Mouse (Mus musculus) forebrain, embryonic 14.5 days (tissue): ENCODE measurements around the gene Vps11. TPM values are rescaled to one million over a fixed set of nuclear protein-coding genes. Genes with fewer than 3 reads are reported as not detected.
"Not testable (repeated sequence)": the region's sequence is repeated elsewhere in the genome, so short reads cannot be mapped to it uniquely, and the experiment has no call there.

Experiments
- ATAC-seq: fragments of 200-750 bp; cut with Nextera tagmentation; 2 replicates; pipeline ENCODE4 v1.8.0; 2017; ENCODE audit warnings: mild to moderate bottlenecking, moderate library complexity
- DNase-seq: peaks from one replicate; pipeline ENCODE4 v3.0.0-alpha.2; 2015; ENCODE audit warnings: low spot score
- H3K27ac ChIP-seq: fragments of 300-500 bp; sonication (generic); 2 replicates; pipeline ENCODE4 v1.5.1; 2014; ENCODE audit warnings: low read depth, mild to moderate bottlenecking, control low read depth, low read length, moderate library complexity
- H3K27me3 ChIP-seq: fragments of 300-500 bp; sonication (generic); replicated peaks from 2 replicates; pipeline ENCODE4 v1.6.1; 2014; ENCODE audit warnings: low read length, control low read depth, mixed read lengths; ENCODE audit not compliant: control insufficient read depth, insufficient read depth
- H3K36me3 ChIP-seq: fragments of 300-500 bp; sonication (generic); 2 replicates; pipeline ENCODE4 v1.6.1; 2014; ENCODE audit warnings: low read length, control low read depth; ENCODE audit not compliant: control insufficient read depth, insufficient read depth
- H3K4me1 ChIP-seq: fragments of 300-500 bp; sonication (generic); 2 replicates; pipeline ENCODE4 v1.6.1; 2014; ENCODE audit warnings: antibody characterized with exemption, low read length, control low read depth; ENCODE audit not compliant: control insufficient read depth, insufficient read depth
- H3K4me2 ChIP-seq: fragments of 300-500 bp; sonication (generic); 2 replicates; pipeline ENCODE4 v1.6.1; 2014; ENCODE audit warnings: mild to moderate bottlenecking, control low read depth, low read length
- H3K4me3 ChIP-seq: fragments of 300-500 bp; sonication (generic); 2 replicates; pipeline ENCODE4 v1.5.1; 2014; ENCODE audit warnings: low read depth, low read length, control low read depth
- H3K9ac ChIP-seq: fragments of 300-500 bp; sonication (generic); 2 replicates; pipeline ENCODE4 v1.6.1; 2014; ENCODE audit warnings: mild to moderate bottlenecking, low read length, control low read depth, moderate library complexity
- H3K9me3 ChIP-seq: fragments of 300-500 bp; sonication (generic); replicated peaks from 2 replicates; pipeline ENCODE4 v1.6.1; 2016; ENCODE audit warnings: low read length, control low read depth, mixed read lengths; ENCODE audit not compliant: control insufficient read depth
- WGBS: fragments of 180-500 bp; shearing (Covaris S2); extraction: QIAGEN DNeasy Blood & Tissue Kit; methylation state at CpG from one replicate; pipeline ENCODE4 v1.1.7; 2014; 5-methylcytosine and 5-hydroxymethylcytosine counted together
- polyA plus RNA-seq: library from polyadenylated mRNA; unstranded; fragments of >200 nt; fragmentation: Nextera tagmentation; extraction: Ambion mirVana; gene quantifications from 2 replicates; pipeline ENCODE4 v1.2.1, GENCODE M21; 2014

The Vps11 gene
- polyA plus RNA-seq: 33.3 and 33.8 TPM in 2 replicates

- Histone ChIP-seq H3K36me3 (peaks cover 29% of the 10 kb centered on the region), H3K4me2 (peak within 1 kb of the TSS; percentile 83), H3K9me3 (no peaks in the 10 kb centered on the region), H3K27me3 (no peaks in the 10 kb centered on the region), H3K4me1 (peaks cover 7% of the 10 kb centered on the region), H3K9ac (peak within 1 kb of the TSS; percentile 84), H3K4me3 (peak within 1 kb of the TSS; percentile 86), H3K27ac (peak within 1 kb of the TSS; percentile 58)
- WGBS: under 1% methylated on average over 44 of the region's 44 CpGs
- peak; percentile 98 for DNase-seq
- ATAC-seq: peak; percentile 94
Measured at GRCm38 (mm10) chr9:44361190-44361917, at the start of gene Vps11. Gene Vps11 (minus strand): TSS chr9:44361670.

- H3K36me3 ChIP-seq: peaks cover 59% of the 10 kb centered on the region
- WGBS: 75% methylated on average over 2 of the region's 2 CpGs
- DNase-seq: no peak
Measured at GRCm38 (mm10) chr9:44410647-44411336, 49.3 kb upstream of the Vps11 start.

GRCm38 (mm10) chr9:44408693-44409092 is 47.2 kb upstream of the Vps11 start:
- H3K4me1 ChIP-seq, H3K9me3 ChIP-seq, H3K9ac ChIP-seq, ATAC-seq, DNase-seq, H3K27me3 ChIP-seq, H3K27ac ChIP-seq: not testable (repeated sequence)
- H3K36me3 ChIP-seq: peaks cover 67% of the 10 kb centered on the region
- WGBS: 79% methylated on average over 9 of the region's 9 CpGs
- peak overlapping the region; percentile 81 for H3K4me3 ChIP-seq
- H3K4me2 ChIP-seq: peak overlapping the region; percentile 76

More at GRCm38 (mm10) chr9:44410647-44411336, 49.3 kb upstream of the Vps11 start:
- Histone ChIP-seq H3K27ac (no peak overlapping the region), H3K9ac (no peak overlapping the region), H3K4me3 (no peak overlapping the region), H3K4me1 (peaks cover 10% of the 10 kb centered on the region), H3K27me3 (no peaks in the 10 kb centered on the region), H3K4me2 (no peak overlapping the region), H3K9me3 (no peaks in the 10 kb centered on the region)
- ATAC-seq: no peak

- Histone ChIP-seq H3K9me3 (no peaks in the 10 kb centered on the region), H3K4me1 (peaks cover 10% of the 10 kb centered on the region), H3K27ac (peak overlapping the region; percentile 63; the same call in 1 of the 2 replicates), H3K36me3 (peaks cover 67% of the 10 kb centered on the region), H3K9ac (peak overlapping the region; percentile 80), H3K4me3 (peak overlapping the region; percentile 81), H3K4me2 (peak overlapping the region; percentile 76), H3K27me3 (no peaks in the 10 kb centered on the region)
- ATAC-seq: no peak
- WGBS: under 1% methylated on average over 24 of the region's 24 CpGs
- no peak for DNase-seq
Measured at GRCm38 (mm10) chr9:44407752-44408097, 46.3 kb upstream of the Vps11 start.

- DNase-seq (peak; percentile 98), ATAC-seq (peak; percentile 97)
- Histone ChIP-seq H3K27ac (peak within 1 kb of the TSS; percentile 95), H3K4me2 (peak within 1 kb of the TSS; percentile 76), H3K4me3 (peak within 1 kb of the TSS; percentile 81), H3K27me3 (no peaks in the 10 kb centered on the region), H3K9ac (peak within 1 kb of the TSS; percentile 80), H3K36me3 (peaks cover 67% of the 10 kb centered on the region), H3K4me1 (peaks cover 10% of the 10 kb centered on the region), H3K9me3 (no peaks in the 10 kb centered on the region)
- WGBS: under 1% methylated on average over 50 of the region's 51 CpGs
Measured at GRCm38 (mm10) chr9:44406906-44407751, 45.7 kb upstream of the Vps11 start, which contains the start of the genes Rps25 and Trappc4. Gene Rps25 (plus strand): TSS chr9:44407139. Gene Trappc4 (minus strand): TSS chr9:44407600.

GRCm38 (mm10) chr9:44405011-44405410 is 43.5 kb upstream of the Vps11 start:
- no peak for ATAC-seq
- Histone ChIP-seq H3K9ac (no peak overlapping the region), H3K27ac (no peak overlapping the region), H3K36me3 (peaks cover 67% of the 10 kb centered on the region), H3K4me1 (peaks cover 10% of the 10 kb centered on the region), H3K27me3 (no peaks in the 10 kb centered on the region), H3K4me3 (no peak overlapping the region), H3K9me3 (no peaks in the 10 kb centered on the region), H3K4me2 (no peak overlapping the region)
- 91% methylated on average over 3 of the region's 3 CpGs for WGBS
- no peak for DNase-seq

- peaks cover 8% of the 10 kb centered on the region for H3K4me1 ChIP-seq
- no peak for ATAC-seq
- no peak overlapping the region for H3K4me2 ChIP-seq
- H3K9ac ChIP-seq: no peak overlapping the region
- H3K27ac ChIP-seq: no peak overlapping the region
- H3K27me3 ChIP-seq: no peaks in the 10 kb centered on the region
- no peak overlapping the region for H3K4me3 ChIP-seq
- no peak for DNase-seq
- 84% methylated on average over 4 of the region's 4 CpGs for WGBS
- no peaks in the 10 kb centered on the region for H3K9me3 ChIP-seq
- peaks cover 66% of the 10 kb centered on the region for H3K36me3 ChIP-seq
Measured at GRCm38 (mm10) chr9:44401081-44401480, 39.6 kb upstream of the Vps11 start.

- Histone ChIP-seq H3K4me1 (0 out of 2 replicates have a peak, but pooled peaks cover 6% of the 10 kb centered on the region), H3K27ac (no peak overlapping the region), H3K4me2 (no peak overlapping the region), H3K27me3 (no peaks in the 10 kb centered on the region), H3K9me3 (no peaks in the 10 kb centered on the region), H3K4me3 (no peak overlapping the region), H3K9ac (no peak overlapping the region), H3K36me3 (peaks cover 57% of the 10 kb centered on the region)
- WGBS: 91% methylated on average over 6 of the region's 6 CpGs
- ATAC-seq (no peak), DNase-seq (no peak)
Measured at GRCm38 (mm10) chr9:44399795-44400114, 38.3 kb upstream of the Vps11 start.
